Mouse (Mus musculus) cerebellum, adult 2 months (tissue): ENCODE measurements at regions not wholly inside any gene's neighbourhood (a gene's known extent, or its start where the extent isn't known, plus 50 kb on each side); places are given as distances from the start of the nearest gene placed in this dataset.

ENCODE experiments used
- DNase-seq, 2 experiments: peaks; one replicate each; pipeline ENCODE4 v3.0.0; 2021
- H3K27ac ChIP-seq: fragments of 200-500 bp; 2 replicates; pipeline ENCODE4 v1.5.1; 2012; ENCODE audit warnings: low read length, control low read depth, inconsistent platforms; ENCODE audit not compliant: insufficient read depth
- H3K27me3 ChIP-seq: fragments of 200-500 bp; 2 replicates; pipeline ENCODE4 v1.6.1; 2012; ENCODE audit warnings: inconsistent platforms, mild to moderate bottlenecking, low read length, moderate library complexity; ENCODE audit not compliant: control insufficient read depth, insufficient read depth
- H3K4me1 ChIP-seq: fragments of 200-500 bp; 2 replicates; pipeline ENCODE4 v1.6.1; 2011; ENCODE audit warnings: low read length; ENCODE audit not compliant: control insufficient read depth, insufficient read depth
- H3K4me3 ChIP-seq: fragments of 200-500 bp; replicated peaks from 2 replicates; pipeline ENCODE3; 2011; ENCODE audit warnings: mild to moderate bottlenecking, low read depth, low read length, control low read depth; ENCODE audit not compliant: insufficient read depth
- CTCF ChIP-seq: fragments of 200-500 bp; IDR thresholded peaks from 2 replicates; pipeline ENCODE4 v1.5.1; 2011; ENCODE audit warnings: low read depth, mild to moderate bottlenecking, control low read depth, low read length, moderate library complexity, borderline replicate concordance; ENCODE audit not compliant: insufficient read depth
- POLR2A ChIP-seq: fragments of 200-500 bp; IDR thresholded peaks from 2 replicates; pipeline ENCODE4 v1.6.1; 2011; ENCODE audit warnings: low read length, control low read depth, borderline replicate concordance; ENCODE audit not compliant: insufficient read depth
- WGBS: fragments of 180-500 bp; shearing (Covaris S2); methylation state at CpG from one replicate; pipeline ENCODE4 v1.1.7; 2018; 5-methylcytosine and 5-hydroxymethylcytosine counted together

GRCm38 (mm10) chr7:70633577-70633976, 267.0 kb upstream of the Nr2f2 start:
- WGBS: 9% methylated on average over 11 of the region's 11 CpGs
- peak; percentile 50 to 67 for DNase-seq
- no peaks in the 10 kb centered on the region for H3K27me3 ChIP-seq
- no peak overlapping the region for H3K27ac ChIP-seq
- peaks cover 9% of the 10 kb centered on the region for H3K4me1 ChIP-seq
- no peak overlapping the region for H3K4me3 ChIP-seq
- TF ChIP-seq CTCF: no peak
- no peak for TF ChIP-seq POLR2A

- Histone ChIP-seq H3K4me1 (no peaks in the 10 kb centered on the region), H3K27ac (no peak overlapping the region), H3K27me3 (no peaks in the 10 kb centered on the region), H3K4me3 (no peak overlapping the region)
- no peak for TF ChIP-seq CTCF
- 7% methylated on average over 10 of the region's 10 CpGs for WGBS
- peak; percentile 15 to 45 for DNase-seq
These were observed 259.2 kb upstream of the Nr2f2 start for GRCm38 (mm10) chr7:70625643-70626231.

GRCm38 (mm10) chr7:70624727-70625642, 258.4 kb upstream of the Nr2f2 start:
- peak; percentile 53 to 54 for DNase-seq
- peak overlapping the region; percentile 11 for H3K4me3 ChIP-seq
- no peaks in the 10 kb centered on the region for H3K27me3 ChIP-seq
- WGBS: 6% methylated on average over 30 of the region's 30 CpGs
- H3K27ac ChIP-seq: no peak overlapping the region
- no peaks in the 10 kb centered on the region for H3K4me1 ChIP-seq
- TF ChIP-seq CTCF: no peak
- no peak for TF ChIP-seq POLR2A

GRCm38 (mm10) chr7:70624031-70624726, 257.6 kb upstream of the Nr2f2 start:
- WGBS: 32% methylated on average over 16 of the region's 16 CpGs
- TF ChIP-seq CTCF: no peak
- TF ChIP-seq POLR2A: no peak

GRCm38 (mm10) chr7:70619400-70619799, 252.9 kb upstream of the Nr2f2 start:
- Histone ChIP-seq H3K27ac (no peak overlapping the region), H3K27me3 (no peaks in the 10 kb centered on the region), H3K4me1 (no peaks in the 10 kb centered on the region), H3K4me3 (no peak overlapping the region)
- no peak for DNase-seq
- TF ChIP-seq CTCF (no peak), POLR2A (no peak)
- 87% methylated on average over 7 of the region's 7 CpGs for WGBS

More at GRCm38 (mm10) chr7:70624031-70624726, 257.6 kb upstream of the Nr2f2 start:
- DNase-seq: peak; percentile 17 to 24
- no peaks in the 10 kb centered on the region for H3K4me1 ChIP-seq
- H3K27ac ChIP-seq: no peak overlapping the region
- no peaks in the 10 kb centered on the region for H3K27me3 ChIP-seq
- H3K4me3 ChIP-seq: no peak overlapping the region

GRCm38 (mm10) chr7:70618270-70618669, 251.7 kb upstream of the Nr2f2 start:
- no peak for DNase-seq
- Histone ChIP-seq H3K27me3 (no peaks in the 10 kb centered on the region), H3K27ac (no peak overlapping the region), H3K4me1 (no peaks in the 10 kb centered on the region), H3K4me3 (no peak overlapping the region)
- TF ChIP-seq POLR2A: no peak
- 64% methylated on average over 5 of the region's 5 CpGs for WGBS

- DNase-seq: no peak
- Histone ChIP-seq H3K4me1 (no peaks in the 10 kb centered on the region), H3K27me3 (no peaks in the 10 kb centered on the region), H3K4me3 (no peak overlapping the region), H3K27ac (no peak overlapping the region)
- 93% methylated on average over 7 of the region's 7 CpGs for WGBS
- no peak for TF ChIP-seq CTCF
- TF ChIP-seq POLR2A: no peak
These were observed 240.0 kb upstream of the Nr2f2 start for GRCm38 (mm10) chr7:70606511-70606910.
